Mouse (Mus musculus): Measurements from ENCODE around the gene Tbcd.

- no peak for TF ChIP-seq CTCF (IDR thresholded peaks at IDR 0.05)
- TF ChIP-seq POLR2A (IDR thresholded peaks at IDR 0.05; ENCODE audit: insufficient read depth, low read depth, low read length), result no peak
- no peak for TF ChIP-seq EP300 (IDR thresholded peaks at IDR 0.05; ENCODE audit: insufficient read depth, low read depth, low read length)
Observed at GRCm38 (mm10) chr11:121418932-121419331, 32.8 kb upstream of the Tbcd start.

Measured in heart, adult 2 months (tissue).